Mouse (Mus musculus) kidney, embryonic 16.5 days (tissue): ENCODE measurements at regions not wholly inside any gene's neighbourhood (a gene's known extent, or its start where the extent isn't known, plus 50 kb on each side); places are given as distances from the start of the nearest gene placed in this dataset. TPM values are rescaled to one million over a fixed set of nuclear protein-coding genes. Genes with fewer than 3 reads are reported as not detected.
"Not testable (repeated sequence)": the region's sequence is repeated elsewhere in the genome, so short reads cannot be mapped to it uniquely, and the experiment has no call there.

Experiments used
- ATAC-seq: fragments of 200-750 bp; cut with Nextera tagmentation; 2 replicates; pipeline ENCODE4 v1.8.0; 2017; ENCODE audit warnings: moderate TSS enrichment; ENCODE audit not compliant: low FRiP score, low TSS enrichment
- H3K27ac ChIP-seq: fragments of 300-500 bp; sonication (generic); 2 replicates; pipeline ENCODE4 v1.5.1; 2014; ENCODE audit warnings: low read length
- H3K27me3 ChIP-seq: fragments of 300-500 bp; sonication (generic); 2 replicates; pipeline ENCODE4 v1.6.1; 2014; ENCODE audit warnings: low read length, control low read depth, mixed read lengths; ENCODE audit not compliant: insufficient read depth
- H3K36me3 ChIP-seq: fragments of 300-500 bp; sonication (generic); 2 replicates; pipeline ENCODE4 v1.6.1; 2014; ENCODE audit warnings: low read length, control low read depth, mixed read lengths; ENCODE audit not compliant: insufficient read depth
- H3K4me1 ChIP-seq: fragments of 300-500 bp; sonication (generic); 2 replicates; pipeline ENCODE4 v1.6.1; 2014; ENCODE audit warnings: low read length, control low read depth, mixed read lengths; ENCODE audit not compliant: insufficient read depth
- H3K4me2 ChIP-seq: fragments of 300-500 bp; sonication (generic); replicated peaks from 2 replicates; pipeline ENCODE4 v1.6.1; 2014; ENCODE audit warnings: low read depth, low read length
- H3K4me3 ChIP-seq: fragments of 300-500 bp; sonication (generic); 2 replicates; pipeline ENCODE4 v1.5.1; 2014; ENCODE audit warnings: mild to moderate bottlenecking, low read length
- H3K9ac ChIP-seq: fragments of 300-500 bp; sonication (generic); replicated peaks from 2 replicates; pipeline ENCODE4 v1.6.1; 2014; ENCODE audit warnings: low read length
- H3K9me3 ChIP-seq: fragments of 300-500 bp; sonication (generic); 2 replicates; pipeline ENCODE4 v1.6.1; 2016; ENCODE audit warnings: low read length, control low read depth
- WGBS: fragments of 180-500 bp; shearing (Covaris S2); extraction: QIAGEN DNeasy Blood & Tissue Kit; methylation state at CpG from one replicate; pipeline ENCODE4 v1.1.7; 2014; 5-methylcytosine and 5-hydroxymethylcytosine counted together
- microRNA-seq: library from miRNA; unstranded; fragments of <30 nt; microRNA quantifications from one replicate; pipeline ENCODE4, GENCODE M21; 2016

DNA sequence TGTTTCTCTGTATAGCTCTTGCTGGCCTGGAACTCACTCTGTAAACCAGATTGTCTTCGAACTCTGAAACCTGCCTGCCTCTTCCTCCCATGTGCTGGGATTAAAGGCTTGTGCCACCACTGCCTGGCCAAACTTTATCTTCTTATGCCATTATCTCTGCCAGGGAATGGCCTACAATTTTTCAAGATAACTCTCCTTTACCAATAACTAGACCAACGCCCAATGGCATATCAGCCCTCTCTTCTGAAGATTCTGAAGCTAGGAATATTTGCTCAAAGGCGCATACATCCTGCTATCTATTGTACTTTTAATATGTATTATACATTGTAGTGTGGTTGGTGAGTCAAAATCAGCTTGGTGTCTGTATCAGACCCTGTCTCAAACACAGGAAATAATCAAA, 235.4 kb upstream of the Cts3 start:
- not testable (repeated sequence) for H3K36me3 ChIP-seq, H3K9ac ChIP-seq, ATAC-seq, H3K4me1 ChIP-seq, H3K27ac ChIP-seq, H3K27me3 ChIP-seq
- 95% methylated on average over 3 of the region's 3 CpGs for WGBS
- H3K4me3 ChIP-seq: peak overlapping the region; percentile 64; the same call in 1 of the 2 replicates
- peak overlapping the region; percentile 49; the same call in 1 of the 2 replicates for H3K4me2 ChIP-seq
- peaks cover 13% of the 10 kb centered on the region for H3K9me3 ChIP-seq

DNA sequence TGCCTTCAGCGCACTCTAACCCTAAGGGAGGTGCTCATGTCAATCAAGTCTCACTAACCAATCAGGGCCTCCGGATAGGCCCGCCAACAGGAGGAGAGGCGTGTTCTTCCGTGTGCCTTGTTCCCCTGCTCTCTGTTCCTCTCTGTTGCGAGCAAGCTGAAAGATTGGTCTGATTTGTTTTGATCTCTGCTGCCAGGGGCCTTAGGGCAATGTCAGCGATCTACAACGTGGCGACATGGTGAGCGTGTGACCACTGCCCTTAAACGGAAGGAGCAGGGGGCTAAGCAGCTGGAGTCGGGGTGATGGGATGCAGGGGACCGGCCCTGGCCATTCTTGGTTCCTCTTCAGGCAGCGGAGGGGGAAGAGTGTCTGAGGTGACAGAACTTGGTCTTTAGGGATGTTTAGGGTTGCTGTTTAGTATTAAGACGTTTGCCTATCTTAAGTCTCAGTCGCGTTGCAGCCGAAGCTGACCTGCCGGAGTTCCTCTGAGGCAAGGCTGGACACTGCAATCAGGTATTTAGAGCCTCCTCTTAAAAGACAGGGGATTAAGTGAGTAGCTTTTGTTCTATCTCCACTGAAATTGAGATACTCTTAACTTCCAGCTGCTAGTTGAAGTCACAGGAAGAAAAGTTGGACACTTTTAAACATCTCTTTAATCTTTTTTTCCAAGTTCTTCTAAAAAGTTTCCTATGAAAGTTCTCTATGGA, 234.4 kb upstream of the Cts3 start:
- H3K9me3 ChIP-seq, H3K36me3 ChIP-seq, H3K4me1 ChIP-seq, H3K27me3 ChIP-seq: not testable (repeated sequence)
- peak overlapping the region; percentile 64 for H3K4me3 ChIP-seq
- peak; percentile 57; the same call in 1 of the 2 replicates for ATAC-seq
- peak overlapping the region; percentile 49 for H3K4me2 ChIP-seq
- 2% methylated on average over 19 of the region's 19 CpGs for WGBS
- peak overlapping the region; percentile 77 for H3K9ac ChIP-seq
- H3K27ac ChIP-seq: peak overlapping the region; percentile 19; the same call in 1 of the 2 replicates

GRCm38 (mm10) chr13:61803763-61804162, 233.8 kb upstream of the Cts3 start:
- 0 out of 2 replicates have a peak overlapping the region, but pooled peaks have one; percentile 17 for H3K9ac ChIP-seq

GRCm38 (mm10) chr13:61763457-61763856, 193.5 kb upstream of the Cts3 start:
- not testable (repeated sequence) for H3K27me3 ChIP-seq, H3K4me1 ChIP-seq, H3K9me3 ChIP-seq, H3K4me2 ChIP-seq, ATAC-seq, H3K4me3 ChIP-seq, H3K27ac ChIP-seq, H3K36me3 ChIP-seq, H3K9ac ChIP-seq
- 82% methylated on average over 1 of the region's 1 CpGs for WGBS

More at GRCm38 (mm10) chr13:61803763-61804162, 233.8 kb upstream of the Cts3 start:
- not testable (repeated sequence) for ATAC-seq, H3K27ac ChIP-seq, H3K27me3 ChIP-seq, H3K36me3 ChIP-seq, H3K4me1 ChIP-seq, H3K9me3 ChIP-seq
- Histone ChIP-seq H3K4me2 (peak overlapping the region; percentile 49), H3K4me3 (peak overlapping the region; percentile 64)
- 17% methylated on average over 5 of the region's 5 CpGs for WGBS

Small RNA genes in the stretch of these regions (microRNA-seq; reads per million reads assigned to microRNA genes)
- not detected for gene Gm23739
